Mouse (Mus musculus) forebrain, embryonic 15.5 days (tissue): Measurements from ENCODE around the gene Nid2. TPM values are rescaled to one million over a fixed set of nuclear protein-coding genes. Genes with fewer than 3 reads are reported as not detected.

ENCODE experiments used
- ATAC-seq: fragments of 200-750 bp; cut with Nextera tagmentation; replicated peaks from 2 replicates; pipeline ENCODE4 v1.8.0; 2017; ENCODE audit warnings: mild to moderate bottlenecking, moderate TSS enrichment, moderate library complexity
- H3K27ac ChIP-seq: fragments of 300-500 bp; sonication (generic); replicated peaks from 2 replicates; pipeline ENCODE4 v1.5.1; 2015; ENCODE audit warnings: mild to moderate bottlenecking, inconsistent platforms
- H3K27me3 ChIP-seq: fragments of 300-500 bp; sonication (generic); 2 replicates; pipeline ENCODE4 v1.6.1; 2015; ENCODE audit warnings: inconsistent platforms
- H3K36me3 ChIP-seq: fragments of 300-500 bp; sonication (generic); 2 replicates; pipeline ENCODE4 v1.6.1; 2015; ENCODE audit warnings: mild to moderate bottlenecking, inconsistent platforms
- H3K4me1 ChIP-seq: fragments of 300-500 bp; sonication (generic); 2 replicates; pipeline ENCODE4 v1.6.1; 2015; ENCODE audit warnings: inconsistent platforms
- H3K4me2 ChIP-seq: fragments of 300-500 bp; sonication (generic); replicated peaks from 2 replicates; pipeline ENCODE4 v1.6.1; 2015; ENCODE audit warnings: mild to moderate bottlenecking, inconsistent platforms
- H3K4me3 ChIP-seq: fragments of 300-500 bp; sonication (generic); 2 replicates; pipeline ENCODE4 v1.5.1; 2015; ENCODE audit warnings: mild to moderate bottlenecking, inconsistent platforms
- H3K9ac ChIP-seq: fragments of 300-500 bp; sonication (generic); replicated peaks from 2 replicates; pipeline ENCODE4 v1.6.1; 2015; ENCODE audit warnings: mild to moderate bottlenecking, inconsistent platforms
- H3K9me3 ChIP-seq: fragments of 300-500 bp; sonication (generic); 2 replicates; pipeline ENCODE4 v1.6.1; 2016; ENCODE audit warnings: inconsistent platforms
- WGBS: fragments of 180-500 bp; shearing (Covaris S2); methylation state at CpG from one replicate; pipeline ENCODE4 v1.1.7; 2015; ENCODE audit warnings: mixed read lengths; 5-methylcytosine and 5-hydroxymethylcytosine counted together
- polyA plus RNA-seq: library from polyadenylated mRNA; unstranded; fragments of >200 nt; fragmentation: Nextera tagmentation; extraction: Ambion mirVana; gene quantifications from 2 replicates; pipeline ENCODE4 v1.2.1, GENCODE M21; 2015

Gene Nid2
- polyA plus RNA-seq, 1 experiment from 2014 or later, result 22.2 TPM

GRCm38 (mm10) chr14:19728737-19729136 lies 22.3 kb upstream of the Nid2 start:
- Histone ChIP-seq H3K4me2 (no peak overlapping the region), H3K9ac (no peak overlapping the region), H3K4me1 (no peaks in the 10 kb centered on the region), H3K4me3 (no peak overlapping the region), H3K27ac (no peak overlapping the region), H3K27me3 (no peaks in the 10 kb centered on the region), H3K9me3 (no peaks in the 10 kb centered on the region), H3K36me3 (no peaks in the 10 kb centered on the region)
- no peak for ATAC-seq
- WGBS, result 85% methylated on average over 7 of the region's 7 CpGs

GRCm38 (mm10) chr14:19732097-19732496 lies 19.0 kb upstream of the Nid2 start:
- no peak overlapping the region for H3K9ac ChIP-seq
- no peaks in the 10 kb centered on the region for H3K9me3 ChIP-seq
- peaks cover 8% of the 10 kb centered on the region for H3K4me1 ChIP-seq
- H3K36me3 ChIP-seq, result no peaks in the 10 kb centered on the region
- H3K27ac ChIP-seq, result no peak overlapping the region
- H3K4me2 ChIP-seq, result no peak overlapping the region
- H3K27me3 ChIP-seq, result no peaks in the 10 kb centered on the region
- 85% methylated on average over 2 of the region's 2 CpGs for WGBS
- ATAC-seq, result no peak
- no peak overlapping the region for H3K4me3 ChIP-seq

DNA sequence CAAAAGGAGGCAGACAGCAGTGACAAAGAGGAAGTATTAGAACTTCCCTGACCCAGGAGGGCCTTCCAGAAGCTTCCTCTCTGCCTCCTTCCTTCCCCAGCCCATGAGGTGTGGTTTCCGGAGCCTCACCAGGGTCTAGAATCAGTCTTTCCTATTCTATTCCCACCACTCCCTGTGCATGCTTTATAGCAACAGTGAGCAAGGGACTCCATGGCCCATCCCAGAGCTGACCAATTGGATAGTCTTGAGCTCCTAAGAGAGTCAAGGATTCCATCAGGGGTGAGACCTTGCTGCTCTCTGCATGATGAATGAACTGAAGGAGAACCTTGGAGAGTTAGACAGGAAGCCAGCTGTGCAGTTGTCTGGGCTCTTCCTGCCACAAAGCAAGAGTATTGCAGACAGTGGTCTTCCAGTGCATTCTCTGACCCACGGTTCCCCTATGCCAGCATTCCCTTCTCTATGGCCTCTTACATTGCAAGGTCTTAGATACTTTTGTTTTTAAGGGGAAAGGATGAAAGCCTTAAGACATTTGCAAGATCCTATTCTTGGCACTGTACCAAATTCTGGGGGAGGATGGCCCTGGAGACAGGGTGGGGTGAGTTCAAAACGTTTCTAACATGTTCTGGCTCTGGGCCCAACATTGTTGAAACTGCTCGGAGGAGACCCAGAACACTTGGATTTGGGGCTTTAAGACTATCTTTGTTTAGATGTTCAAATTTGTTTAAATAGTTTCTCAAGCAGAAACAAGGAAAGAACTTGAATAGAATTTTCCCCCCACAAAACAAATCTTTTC lies 17.4 kb upstream of the Nid2 start:
- no peaks in the 10 kb centered on the region for H3K9me3 ChIP-seq
- H3K9ac ChIP-seq, result no peak overlapping the region
- whole genome bisulfite sequencing, result 36% methylated on average over 4 of the region's 4 CpGs
- no peak overlapping the region for H3K4me2 ChIP-seq
- ATAC-seq, result no peak
- peaks cover 19% of the 10 kb centered on the region for H3K4me1 ChIP-seq
- no peak overlapping the region for H3K4me3 ChIP-seq
- no peaks in the 10 kb centered on the region for H3K27me3 ChIP-seq
- H3K36me3 ChIP-seq, result no peaks in the 10 kb centered on the region
- no peak overlapping the region for H3K27ac ChIP-seq

GRCm38 (mm10) chr14:19735303-19735702 lies 15.8 kb upstream of the Nid2 start:
- Histone ChIP-seq H3K27ac (no peak overlapping the region), H3K9ac (no peak overlapping the region), H3K36me3 (no peaks in the 10 kb centered on the region), H3K9me3 (no peaks in the 10 kb centered on the region), H3K4me1 (peaks cover 29% of the 10 kb centered on the region), H3K4me3 (no peak overlapping the region), H3K27me3 (no peaks in the 10 kb centered on the region), H3K4me2 (no peak overlapping the region)
- no peak for ATAC-seq
- WGBS, result 17% methylated on average over 6 of the region's 6 CpGs

DNA sequence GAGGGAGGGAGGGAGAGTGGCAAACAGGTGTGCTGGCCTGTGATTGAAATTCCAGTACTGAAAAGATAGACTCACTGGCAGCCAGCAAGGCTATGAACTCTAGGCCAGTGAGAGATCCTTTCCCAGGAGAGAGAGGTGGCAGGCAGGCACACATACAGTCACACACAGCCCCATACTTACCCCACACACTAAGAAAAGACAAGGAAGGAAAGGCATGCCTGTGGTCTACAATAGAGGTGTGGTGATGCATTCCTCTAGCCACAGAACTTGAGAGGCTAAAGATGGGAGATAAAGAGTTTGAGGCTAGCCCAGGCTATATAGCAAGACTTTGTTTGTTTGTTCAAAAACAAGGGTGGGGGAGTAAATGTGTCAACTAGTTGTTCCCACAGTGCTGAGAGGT lies 13.5 kb upstream of the Nid2 start:
- no peak for ATAC-seq

GRCm38 (mm10) chr14:19738094-19738843 lies 12.8 kb upstream of the Nid2 start:
- 27% methylated on average over 5 of the region's 5 CpGs for WGBS
- H3K36me3 ChIP-seq, result no peaks in the 10 kb centered on the region
- no peak for ATAC-seq

More for the DNA sequence above, 13.5 kb upstream of the Nid2 start:
- Histone ChIP-seq H3K9ac (no peak overlapping the region), H3K9me3 (no peaks in the 10 kb centered on the region), H3K4me2 (no peak overlapping the region), H3K4me1 (peaks cover 29% of the 10 kb centered on the region), H3K27me3 (no peaks in the 10 kb centered on the region), H3K27ac (peak overlapping the region; percentile 42; the same call in 1 of the 2 replicates), H3K36me3 (no peaks in the 10 kb centered on the region), H3K4me3 (no peak overlapping the region)

DNA sequence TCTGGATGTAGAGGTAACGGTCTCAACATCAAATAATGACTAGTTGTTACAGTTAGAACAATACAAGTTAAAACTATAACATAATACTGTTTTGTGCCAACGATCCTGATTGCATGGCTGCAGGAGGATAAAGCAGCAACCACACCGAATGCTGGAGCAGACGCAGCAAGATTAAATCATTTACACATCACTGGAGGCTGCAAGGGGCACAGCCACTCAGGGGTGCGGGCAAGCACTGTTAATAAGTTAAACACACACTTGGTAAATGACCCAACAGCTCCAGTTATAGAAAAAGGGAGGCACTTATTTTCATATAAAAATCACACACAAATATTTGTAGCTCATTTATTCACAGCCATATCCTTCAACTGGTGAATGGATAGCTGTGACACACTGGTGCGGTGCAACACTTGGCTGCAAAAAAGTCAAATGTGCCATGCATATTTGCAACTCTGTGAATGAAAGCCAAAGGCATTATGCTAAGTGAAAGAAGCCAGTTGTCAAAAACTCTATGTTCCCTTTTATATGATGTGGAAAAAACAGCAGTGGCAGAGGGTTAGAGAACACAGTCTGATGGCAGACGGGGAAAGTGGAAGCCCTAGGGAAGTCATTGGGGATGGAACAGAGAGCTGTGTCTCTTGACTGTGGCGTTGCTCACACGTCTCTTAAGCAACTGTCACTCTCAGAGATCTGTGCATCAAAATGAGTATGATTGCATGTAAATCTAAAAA lies 11.5 kb upstream of the Nid2 start:
- Histone ChIP-seq H3K4me3 (no peak overlapping the region), H3K4me1 (peaks cover 29% of the 10 kb centered on the region), H3K27me3 (no peaks in the 10 kb centered on the region), H3K27ac (peak overlapping the region; percentile 40), H3K9ac (no peak overlapping the region), H3K9me3 (no peaks in the 10 kb centered on the region), H3K36me3 (no peaks in the 10 kb centered on the region), H3K4me2 (no peak overlapping the region)
- peak; percentile 58 for ATAC-seq
- 31% methylated on average over 9 of the region's 9 CpGs for WGBS

More at GRCm38 (mm10) chr14:19738094-19738843, 12.8 kb upstream of the Nid2 start:
- H3K9ac ChIP-seq, result no peak overlapping the region
- H3K4me3 ChIP-seq, result no peak overlapping the region
- no peaks in the 10 kb centered on the region for H3K27me3 ChIP-seq
- peak overlapping the region; percentile 42; the same call in 1 of the 2 replicates for H3K27ac ChIP-seq
- no peak overlapping the region for H3K4me2 ChIP-seq
- peaks cover 29% of the 10 kb centered on the region for H3K4me1 ChIP-seq
- H3K9me3 ChIP-seq, result no peaks in the 10 kb centered on the region

GRCm38 (mm10) chr14:19740147-19740738 lies 10.8 kb upstream of the Nid2 start:
- Histone ChIP-seq H3K36me3 (no peaks in the 10 kb centered on the region), H3K4me3 (no peak overlapping the region), H3K4me1 (peaks cover 28% of the 10 kb centered on the region), H3K4me2 (no peak overlapping the region), H3K9ac (no peak overlapping the region), H3K9me3 (no peaks in the 10 kb centered on the region), H3K27me3 (no peaks in the 10 kb centered on the region), H3K27ac (peak overlapping the region; percentile 40; the same call in 1 of the 2 replicates)
- peak; percentile 86 for ATAC-seq
- 76% methylated on average over 6 of the region's 6 CpGs for WGBS

DNA sequence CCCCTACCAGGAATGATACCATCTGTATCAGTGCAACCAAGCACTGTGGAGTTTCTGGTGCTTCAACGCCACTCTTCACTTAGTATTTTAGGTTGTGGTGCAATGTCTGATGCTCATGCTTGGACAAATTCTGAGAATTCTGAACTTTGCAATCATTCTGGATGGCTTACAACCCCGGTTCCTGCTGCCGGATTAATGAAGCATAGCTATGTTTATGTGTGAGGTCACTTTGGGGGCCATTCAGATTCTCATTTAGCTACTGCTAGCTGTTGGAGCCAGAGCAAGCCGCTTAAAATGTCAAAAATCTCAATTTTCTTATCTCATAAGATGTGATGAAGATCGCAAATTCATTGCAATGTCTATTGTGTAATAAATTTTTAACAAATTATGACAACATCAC lies 6.2 kb upstream of the Nid2 start:
- H3K9ac ChIP-seq, result no peak overlapping the region
- H3K9me3 ChIP-seq, result no peaks in the 10 kb centered on the region
- H3K4me2 ChIP-seq, result no peak overlapping the region
- H3K27me3 ChIP-seq, result no peaks in the 10 kb centered on the region
- WGBS, result 89% methylated on average over 5 of the region's 5 CpGs
- H3K4me3 ChIP-seq, result no peak overlapping the region
- H3K4me1 ChIP-seq, result peaks cover under 1% of the 10 kb centered on the region; the same call in 1 of the 2 replicates
- no peaks in the 10 kb centered on the region for H3K36me3 ChIP-seq
- ATAC-seq, result no peak
- no peak overlapping the region for H3K27ac ChIP-seq

- no peak for ATAC-seq
- Histone ChIP-seq H3K9ac (no peak overlapping the region), H3K27me3 (0 out of 2 replicates have a peak, but pooled peaks cover 5% of the 10 kb centered on the region), H3K4me2 (no peak overlapping the region), H3K9me3 (no peaks in the 10 kb centered on the region), H3K4me3 (no peak overlapping the region), H3K4me1 (peaks cover 6% of the 10 kb centered on the region), H3K36me3 (no peaks in the 10 kb centered on the region), H3K27ac (no peak overlapping the region)
- 88% methylated on average over 2 of the region's 2 CpGs for WGBS
Observed at GRCm38 (mm10) chr14:19746232-19746631, 4.8 kb upstream of the Nid2 start.

DNA sequence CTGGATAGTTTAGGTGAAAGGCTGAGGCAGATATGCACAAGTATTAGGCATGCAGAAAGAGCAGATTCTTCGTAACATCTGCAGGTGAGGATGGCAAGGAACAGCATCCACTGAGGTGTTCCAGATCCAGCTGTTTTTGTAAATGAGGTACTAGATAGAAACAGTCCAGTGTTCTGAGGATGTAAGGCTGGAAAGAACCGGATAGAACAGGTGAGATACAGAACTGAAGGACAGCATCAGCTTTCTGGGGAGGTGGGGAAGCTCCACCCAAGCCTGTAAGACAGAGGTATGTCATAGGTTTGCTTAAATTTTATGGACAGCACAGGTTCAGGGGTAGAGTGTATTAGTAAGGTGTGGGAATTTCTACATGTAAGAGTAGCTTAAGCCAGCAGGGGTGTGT lies 4.3 kb upstream of the Nid2 start:
- H3K27ac ChIP-seq, result no peak overlapping the region
- WGBS, result 90% methylated on average over 2 of the region's 2 CpGs

More for the DNA sequence above, 4.3 kb upstream of the Nid2 start:
- no peak overlapping the region for H3K9ac ChIP-seq
- H3K4me3 ChIP-seq, result no peak overlapping the region
- H3K4me1 ChIP-seq, result peaks cover 9% of the 10 kb centered on the region
- 0 out of 2 replicates have a peak, but pooled peaks cover 5% of the 10 kb centered on the region for H3K27me3 ChIP-seq
- H3K9me3 ChIP-seq, result no peaks in the 10 kb centered on the region
- ATAC-seq, result no peak
- H3K36me3 ChIP-seq, result no peaks in the 10 kb centered on the region
- H3K4me2 ChIP-seq, result no peak overlapping the region
